Mouse (Mus musculus) C2C12 (cell line): ENCODE measurements at regions not wholly inside any gene's neighbourhood (a gene's known extent, or its start where the extent isn't known, plus 50 kb on each side); places are given as distances from the start of the nearest gene placed in this dataset.

Experiments used
- H3K27me3 ChIP-seq: one replicate; pipeline ENCODE4 v1.6.1; 2011; ENCODE audit not compliant: control insufficient read depth, insufficient read depth, insufficient read length
- H3K36me3 ChIP-seq: one replicate; pipeline ENCODE4 v1.6.1; 2011; ENCODE audit not compliant: control insufficient read depth, insufficient read depth
- H3K4me3 ChIP-seq: one replicate; pipeline ENCODE4 v1.5.1; 2011; ENCODE audit warnings: mild to moderate bottlenecking, control low read depth; ENCODE audit not compliant: poor library complexity, insufficient read depth, severe bottlenecking
- H3K79me2 ChIP-seq: one replicate; pipeline ENCODE4 v1.6.1; 2011; ENCODE audit not compliant: control insufficient read depth, insufficient read depth
- H3K79me3 ChIP-seq: one replicate; pipeline ENCODE4 v1.6.1; 2011; ENCODE audit warnings: low read depth, control low read depth
- H3ac ChIP-seq: one replicate; pipeline ENCODE3; 2011; ENCODE audit warnings: low read depth; ENCODE audit not compliant: control insufficient read depth, insufficient read length
- CEBPB ChIP-seq: IDR thresholded peaks from one replicate; pipeline ENCODE4 v1.6.1; 2011; ENCODE audit warnings: low read depth, mild to moderate bottlenecking, control low read depth, moderate library complexity
- CTCF ChIP-seq: IDR thresholded peaks from one replicate; pipeline ENCODE4 v1.5.1; 2011; ENCODE audit not compliant: control insufficient read depth, insufficient read depth, insufficient read length
- FOSL1 ChIP-seq: IDR thresholded peaks from one replicate; pipeline ENCODE4 v1.8.0; 2011; ENCODE audit warnings: mild to moderate bottlenecking, low read length; ENCODE audit not compliant: poor library complexity, insufficient read depth, severe bottlenecking
- MAX ChIP-seq: IDR thresholded peaks from one replicate; pipeline ENCODE4 v1.6.1; 2011; ENCODE audit warnings: mild to moderate bottlenecking, control low read depth
- MYOD1 ChIP-seq: IDR thresholded peaks from one replicate; pipeline ENCODE4 v1.6.1; 2011; ENCODE audit warnings: low read depth; ENCODE audit not compliant: control insufficient read depth, insufficient read length
- MYOG ChIP-seq: IDR thresholded peaks from one replicate; pipeline ENCODE4 v1.6.1; 2011; ENCODE audit not compliant: control insufficient read depth, insufficient read length; ENCODE audit errors: extremely low read depth
- USF1 ChIP-seq: IDR thresholded peaks from one replicate; pipeline ENCODE4 v1.6.1; 2011; ENCODE audit warnings: low read depth, mild to moderate bottlenecking, control low read depth, moderate library complexity

DNA sequence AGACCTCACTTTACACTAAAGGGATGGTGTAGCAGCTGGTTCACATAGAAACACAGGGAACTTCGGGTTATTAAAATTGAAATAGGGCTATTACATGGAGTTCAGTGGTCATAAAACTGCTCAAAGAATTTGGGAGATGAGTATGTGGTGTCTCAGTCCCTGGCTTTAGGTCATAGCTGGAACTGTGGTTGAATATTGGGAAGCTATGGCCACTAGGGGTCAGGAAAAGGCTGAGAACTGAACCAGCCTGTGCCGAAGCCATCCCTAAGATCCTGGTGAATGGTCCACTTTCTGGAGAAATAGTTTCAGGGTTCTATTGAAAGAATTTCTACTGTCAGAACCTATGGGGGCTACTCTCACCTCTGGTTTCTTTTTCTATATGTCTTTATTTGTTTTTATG, 229.0 kb downstream of the Ankrd50 start:
- no peaks in the 10 kb centered on the region for H3K79me3 ChIP-seq
- H3K79me2 ChIP-seq = no peaks in the 10 kb centered on the region
- no peaks in the 10 kb centered on the region for H3K36me3 ChIP-seq
- H3K4me3 ChIP-seq = no peak overlapping the region
- H3ac ChIP-seq = no peak overlapping the region
- H3K27me3 ChIP-seq = no peaks in the 10 kb centered on the region
- peak; percentile 14 for TF ChIP-seq CTCF
- TF ChIP-seq CEBPB = no peak

DNA sequence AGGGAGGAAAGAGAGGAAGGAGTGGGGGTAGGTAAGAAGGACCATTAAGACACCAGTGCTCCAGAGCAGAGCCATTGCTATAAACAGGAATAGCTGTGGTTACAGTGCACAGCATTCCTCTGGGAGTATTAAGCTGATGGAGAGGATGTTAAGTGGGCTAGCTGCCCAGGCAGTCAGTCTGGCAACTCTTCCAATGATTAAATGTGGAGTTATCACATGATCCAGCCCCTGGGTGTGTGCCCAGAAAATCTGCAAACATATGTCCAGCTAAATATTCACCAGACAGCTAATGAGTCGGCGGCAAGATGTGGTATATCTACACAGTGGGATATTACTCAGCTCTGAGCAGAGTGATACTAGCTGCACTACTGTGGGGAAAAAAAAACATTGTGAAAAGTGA, 229.7 kb downstream of the Ankrd50 start:
- no peak overlapping the region for H3ac ChIP-seq
- no peaks in the 10 kb centered on the region for H3K79me3 ChIP-seq
- TF ChIP-seq MYOD1 (peak; percentile 43), MYOG (no peak), USF1 (peak; percentile 88), MAX (peak; percentile 63), FOSL1 (peak; percentile 48)
- no peaks in the 10 kb centered on the region for H3K79me2 ChIP-seq
- H3K36me3 ChIP-seq = no peaks in the 10 kb centered on the region
- H3K4me3 ChIP-seq = no peak overlapping the region
- H3K27me3 ChIP-seq = no peaks in the 10 kb centered on the region

DNA sequence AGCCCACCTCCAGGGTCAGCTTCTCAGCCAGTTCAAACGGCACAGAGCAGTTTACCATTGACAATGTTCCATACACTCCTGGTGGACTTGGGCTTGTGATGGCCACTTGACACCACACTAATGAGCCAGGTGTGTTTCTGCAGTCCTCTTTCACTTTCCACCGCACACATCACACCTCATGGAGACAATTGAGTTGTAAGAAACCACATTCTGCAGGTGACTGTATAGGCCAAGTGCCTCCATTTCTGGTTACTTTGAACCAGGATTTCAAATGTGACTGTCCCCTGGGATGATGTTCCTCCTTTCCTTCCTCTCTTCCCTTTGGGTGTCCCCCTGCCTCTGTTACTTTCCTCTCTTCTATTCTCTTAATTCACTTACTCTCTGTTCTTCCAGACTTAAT, 233.1 kb downstream of the Ankrd50 start:
- Histone ChIP-seq H3K79me3 (no peaks in the 10 kb centered on the region), H3K27me3 (no peaks in the 10 kb centered on the region), H3K4me3 (no peak overlapping the region), H3K36me3 (no peaks in the 10 kb centered on the region), H3K79me2 (no peaks in the 10 kb centered on the region), H3ac (no peak overlapping the region)
- no peak for TF ChIP-seq CEBPB
- TF ChIP-seq FOSL1 = no peak

DNA sequence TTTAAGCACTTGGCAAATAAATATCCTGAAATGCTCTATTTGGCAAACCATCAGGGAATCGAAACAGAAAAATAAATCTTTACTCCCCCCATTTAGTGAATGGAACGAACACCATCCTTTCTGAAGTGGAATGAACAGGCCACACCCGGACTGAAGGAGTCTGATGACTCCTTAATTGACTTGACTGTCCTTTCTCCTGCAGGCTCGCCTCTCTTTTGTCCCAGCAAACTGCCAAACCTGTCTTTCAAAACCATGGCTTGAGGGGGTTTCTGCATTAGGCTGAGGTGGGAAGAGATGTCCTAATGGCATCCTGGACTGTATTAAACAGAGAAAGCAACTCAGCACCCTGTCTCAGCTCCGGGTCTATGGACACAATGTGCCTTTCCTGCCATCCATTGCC, 234.1 kb downstream of the Ankrd50 start:
- no peaks in the 10 kb centered on the region for H3K79me2 ChIP-seq
- no peak overlapping the region for H3ac ChIP-seq
- TF ChIP-seq FOSL1 = no peak
- TF ChIP-seq CTCF = no peak
- no peak for TF ChIP-seq MYOG
- TF ChIP-seq USF1 = no peak
- no peak for TF ChIP-seq CEBPB
- TF ChIP-seq MAX = no peak
- TF ChIP-seq MYOD1 = no peak
- H3K36me3 ChIP-seq = no peaks in the 10 kb centered on the region
- H3K27me3 ChIP-seq = no peaks in the 10 kb centered on the region
- no peak overlapping the region for H3K4me3 ChIP-seq
- no peaks in the 10 kb centered on the region for H3K79me3 ChIP-seq

GRCm38 (mm10) chr3:38248941-38249340, 235.7 kb downstream of the Ankrd50 start:
- Histone ChIP-seq H3K79me3 (no peaks in the 10 kb centered on the region), H3K36me3 (no peaks in the 10 kb centered on the region), H3K4me3 (no peak overlapping the region), H3K27me3 (no peaks in the 10 kb centered on the region), H3K79me2 (no peaks in the 10 kb centered on the region), H3ac (no peak overlapping the region)
- TF ChIP-seq CEBPB (no peak), CTCF (no peak), USF1 (no peak), MYOG (no peak), MYOD1 (no peak), MAX (no peak), FOSL1 (no peak)

- Histone ChIP-seq H3ac (no peak overlapping the region), H3K79me2 (no peaks in the 10 kb centered on the region), H3K27me3 (no peaks in the 10 kb centered on the region), H3K79me3 (no peaks in the 10 kb centered on the region), H3K36me3 (no peaks in the 10 kb centered on the region), H3K4me3 (no peak overlapping the region)
- TF ChIP-seq MAX (no peak), CTCF (no peak), MYOD1 (no peak), USF1 (no peak), FOSL1 (no peak), MYOG (no peak), CEBPB (no peak)
Observed at GRCm38 (mm10) chr3:38246439-38246838, 238.2 kb downstream of the Ankrd50 start.
